13 mouse cellular contexts compared by ENCODE assay signal in the genomic region with DNA sequence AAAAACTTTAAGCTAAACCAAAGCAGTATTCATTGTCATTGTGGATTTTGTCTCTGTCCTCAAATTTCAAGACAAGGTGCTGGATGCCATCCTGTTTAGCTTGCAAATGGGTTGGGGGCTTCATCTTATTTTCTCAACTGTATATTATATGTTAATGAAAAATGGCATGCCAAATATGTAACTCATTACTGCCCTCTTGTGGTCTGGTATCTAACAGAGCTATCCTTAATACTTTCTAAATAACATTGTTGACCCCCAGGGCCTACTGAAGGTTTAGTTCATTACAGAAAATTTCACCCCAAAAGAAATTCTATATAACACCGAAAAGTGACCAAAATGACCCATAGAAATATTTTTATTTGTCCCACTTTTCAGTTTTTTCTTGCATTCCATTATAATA. TPM values are rescaled to one million over a fixed set of nuclear protein-coding genes. Genes with fewer than 3 reads are reported as not detected.
A peak's percentile ranks its signal among the peaks of the same experiment; 100 is the strongest.
DNase-seq lines count a peak whose midpoint lies in the region; ATAC-seq and TF ChIP-seq lines count a peak whose summit lies in the region.
"Had no signal": no experiment of that assay in that cellular context is flagged by ENCODE, and none has a peak within 500 bp of the region (broad histone marks: within the 10 kb centered on the region; RNA-seq: fewer than 3 reads in every experiment).

No protein-coding gene starts in this region.

- no peak overlapping the region for H3K4me3 ChIP-seq in embryonic facial prominence, embryonic 11.5 days (ENCODE audit: low read depth, low read length)
- no peak overlapping the region for H3K4me3 ChIP-seq in embryonic facial prominence, embryonic 10.5 days
- no peak overlapping the region for H3K4me3 ChIP-seq in limb, embryonic 14.5 days (replicated peaks; ENCODE audit: low read length)
- H3K4me3 ChIP-seq in limb, embryonic 10.5 days = no peak overlapping the region
- H3K4me3 ChIP-seq in embryonic facial prominence, embryonic 14.5 days (ENCODE audit: low read depth, low read length) = no peak overlapping the region
- H3K4me3 ChIP-seq: liver, embryonic 13.5 days had no signal

- no peak overlapping the region for H3K27ac ChIP-seq in embryonic facial prominence, embryonic 11.5 days (replicated peaks; ENCODE audit: low read depth, low read length)
- no peak overlapping the region for H3K27ac ChIP-seq in embryonic facial prominence, embryonic 10.5 days (replicated peaks)
- H3K27ac ChIP-seq in limb, embryonic 14.5 days (replicated peaks; ENCODE audit: low read depth, low read length) = no peak overlapping the region
- no peak overlapping the region for H3K27ac ChIP-seq in limb, embryonic 10.5 days
- H3K27ac ChIP-seq in embryonic facial prominence, embryonic 14.5 days (replicated peaks; ENCODE audit: low read depth, low read length) = no peak overlapping the region
- H3K27ac ChIP-seq: liver, embryonic 13.5 days had no signal

- no peak for ATAC-seq in embryonic facial prominence, embryonic 11.5 days (replicated peaks; ENCODE audit: insufficient number of reproducible peaks, low FRiP score, low TSS enrichment, low read depth)
- no peak for ATAC-seq in limb, embryonic 14.5 days (ENCODE audit: low FRiP score, low read depth)
- ATAC-seq in embryonic facial prominence, embryonic 14.5 days (ENCODE audit: low read depth) = no peak

- H3K27me3 ChIP-seq in embryonic facial prominence, embryonic 11.5 days (ENCODE audit: control insufficient read depth, insufficient read depth, low read length) = no peaks in the 10 kb centered on the region
- H3K27me3 ChIP-seq in embryonic facial prominence, embryonic 10.5 days (replicated peaks; ENCODE audit: low read depth, poor library complexity, severe bottlenecking) = no peaks in the 10 kb centered on the region
- H3K27me3 ChIP-seq in limb, embryonic 14.5 days (ENCODE audit: control insufficient read depth, insufficient read depth, low read length) = no peaks in the 10 kb centered on the region
- H3K27me3 ChIP-seq in limb, embryonic 10.5 days (ENCODE audit: low read depth, poor library complexity, severe bottlenecking) = no peaks in the 10 kb centered on the region
- H3K27me3 ChIP-seq in embryonic facial prominence, embryonic 14.5 days (replicated peaks; ENCODE audit: control insufficient read depth, insufficient read depth, low read length) = no peaks in the 10 kb centered on the region
- H3K27me3 ChIP-seq: liver, embryonic 13.5 days had no signal

- H3K36me3 ChIP-seq in embryonic facial prominence, embryonic 11.5 days (replicated peaks; ENCODE audit: control insufficient read depth, insufficient read depth, low read depth, low read length) = no peaks in the 10 kb centered on the region
- no peaks in the 10 kb centered on the region for H3K36me3 ChIP-seq in embryonic facial prominence, embryonic 10.5 days (replicated peaks)
- H3K36me3 ChIP-seq in limb, embryonic 14.5 days (ENCODE audit: control insufficient read depth, insufficient read depth, low read length) = no peaks in the 10 kb centered on the region
- no peaks in the 10 kb centered on the region for H3K36me3 ChIP-seq in limb, embryonic 10.5 days
- no peaks in the 10 kb centered on the region for H3K36me3 ChIP-seq in embryonic facial prominence, embryonic 14.5 days (ENCODE audit: control insufficient read depth, insufficient read depth, low read length)
- H3K36me3 ChIP-seq: liver, embryonic 13.5 days had no signal

- H3K9ac ChIP-seq in embryonic facial prominence, embryonic 11.5 days (replicated peaks; ENCODE audit: low read length) = no peak overlapping the region
- H3K9ac ChIP-seq in limb, embryonic 14.5 days (ENCODE audit: low read depth, low read length, severe bottlenecking) = no peak overlapping the region
- no peak overlapping the region for H3K9ac ChIP-seq in embryonic facial prominence, embryonic 14.5 days (ENCODE audit: low read depth, low read length)
- H3K9ac ChIP-seq: liver, embryonic 13.5 days had no signal

- no peak overlapping the region for H3K4me2 ChIP-seq in embryonic facial prominence, embryonic 11.5 days (ENCODE audit: low read depth, low read length)
- no peak overlapping the region for H3K4me2 ChIP-seq in limb, embryonic 14.5 days (replicated peaks; ENCODE audit: low read depth, low read length, severe bottlenecking)
- H3K4me2 ChIP-seq in embryonic facial prominence, embryonic 14.5 days (ENCODE audit: low read depth, low read length) = no peak overlapping the region
- H3K4me2 ChIP-seq: liver, embryonic 13.5 days had no signal

- no peaks in the 10 kb centered on the region for H3K9me3 ChIP-seq in embryonic facial prominence, embryonic 11.5 days (replicated peaks; ENCODE audit: control insufficient read depth, low read length)
- peaks cover 9% of the 10 kb centered on the region; the same call in 1 of the 2 replicates for H3K9me3 ChIP-seq in embryonic facial prominence, embryonic 10.5 days
- H3K9me3 ChIP-seq in limb, embryonic 14.5 days (ENCODE audit: control insufficient read depth, low read length) = peaks cover 6% of the 10 kb centered on the region; the same call in 1 of the 2 replicates
- H3K9me3 ChIP-seq in limb, embryonic 10.5 days (replicated peaks) = no peaks in the 10 kb centered on the region
- H3K9me3 ChIP-seq in embryonic facial prominence, embryonic 14.5 days (ENCODE audit: control insufficient read depth, low read length) = peaks cover 4% of the 10 kb centered on the region; the same call in 1 of the 2 replicates
- H3K9me3 ChIP-seq: liver, embryonic 13.5 days had no signal

- 48% methylated on average over 1 of the region's 1 CpGs for WGBS in embryonic facial prominence, embryonic 11.5 days
- WGBS in embryonic facial prominence, embryonic 10.5 days = 57% methylated on average over 1 of the region's 1 CpGs
- WGBS in limb, embryonic 14.5 days = 47% methylated on average over 1 of the region's 1 CpGs
- WGBS in limb, embryonic 10.5 days = 51% methylated on average over 1 of the region's 1 CpGs
- 52% methylated on average over 1 of the region's 1 CpGs for WGBS in embryonic facial prominence, embryonic 14.5 days

- TF ChIP-seq POLR2A in limb, embryonic 14.5 days (IDR thresholded peaks at IDR 0.05; ENCODE audit: borderline replicate concordance, extremely low read depth, insufficient read depth, insufficient read length) = no peak

- H3K4me1 ChIP-seq in embryonic facial prominence, embryonic 11.5 days (ENCODE audit: control insufficient read depth, insufficient read depth, low read length) = no peaks in the 10 kb centered on the region
- H3K4me1 ChIP-seq in embryonic facial prominence, embryonic 10.5 days = no peaks in the 10 kb centered on the region
- no peaks in the 10 kb centered on the region for H3K4me1 ChIP-seq in limb, embryonic 14.5 days (ENCODE audit: control insufficient read depth, insufficient read depth, low read length)
- no peaks in the 10 kb centered on the region for H3K4me1 ChIP-seq in limb, embryonic 10.5 days
- no peaks in the 10 kb centered on the region for H3K4me1 ChIP-seq in embryonic facial prominence, embryonic 14.5 days (ENCODE audit: control insufficient read depth, insufficient read depth, low read length)
- H3K4me1 ChIP-seq: liver, embryonic 13.5 days had no signal

- peak; percentile 62 for DNase-seq in embryonic facial prominence, embryonic 11.5 days (ENCODE audit: low spot score)
- no peak for DNase-seq in embryonic facial prominence, embryonic 10.5 days (ENCODE audit: low spot score)
- peak; percentile 45 for DNase-seq in limb, embryonic 14.5 days (ENCODE audit: low spot score)
- DNase-seq in limb, embryonic 10.5 days (ENCODE audit: low spot score) = no peak
- DNase-seq in MEL-GATA-1-ER (ENCODE audit: extremely low read depth, low read depth) = peak; percentile 4
- DNase-seq in embryonic facial prominence, embryonic 14.5 days (ENCODE audit: low spot score) = peak; percentile 20
- DNase-seq in spleen, adult 12 weeks (ENCODE audit: low spot score) = no peak
- no peak for DNase-seq in frontal cortex, postnatal 36 days (ENCODE audit: low spot score in 2 of 2)
- DNase-seq: adrenal gland, postnatal 25 days; heart, postnatal 36 days; liver, embryonic 13.5 days had no signal

RNA-seq across cellular contexts. Expression of a gene that starts 5.1 kb away (rescaled TPM):
- polyA plus RNA-seq in embryonic facial prominence, embryonic 11.5 days (2014; fragmentation: Nextera tagmentation; extraction: Ambion mirVana) = not detected in 2 replicates
- polyA plus RNA-seq in embryonic facial prominence, embryonic 10.5 days (2016; fragmentation: Nextera tagmentation; extraction: Ambion mirVana) = not detected in 2 replicates
- not detected in 2 replicates for polyA plus RNA-seq in limb, embryonic 14.5 days (2012; rRNA removed)
- polyA plus RNA-seq in limb, embryonic 14.5 days (2014; fragmentation: Nextera tagmentation; extraction: Ambion mirVana) = not detected in 2 replicates
- polyA plus RNA-seq in limb, embryonic 10.5 days (2016; fragmentation: Nextera tagmentation; extraction: Ambion mirVana) = not detected in 2 replicates
- not detected in 2 replicates for polyA plus RNA-seq in embryonic facial prominence, embryonic 14.5 days (2014; fragmentation: Nextera tagmentation; extraction: Ambion mirVana)
- polyA plus RNA-seq: C2C12; frontal cortex, adult 2 months; liver, embryonic 13.5 days had no signal

RNA-seq across cellular contexts. Expression of a gene that starts 13.4 kb away (rescaled TPM):
- not detected in 2 replicates for polyA plus RNA-seq in embryonic facial prominence, embryonic 11.5 days (2014; fragmentation: Nextera tagmentation; extraction: Ambion mirVana)
- polyA plus RNA-seq in embryonic facial prominence, embryonic 10.5 days (2016; fragmentation: Nextera tagmentation; extraction: Ambion mirVana) = not detected in 2 replicates
- polyA plus RNA-seq in limb, embryonic 14.5 days (2012; rRNA removed) = not detected in 2 replicates
- polyA plus RNA-seq in limb, embryonic 14.5 days (2014; fragmentation: Nextera tagmentation; extraction: Ambion mirVana) = not detected in 2 replicates
- polyA plus RNA-seq in limb, embryonic 10.5 days (2016; fragmentation: Nextera tagmentation; extraction: Ambion mirVana) = not detected in 2 replicates
- polyA plus RNA-seq in embryonic facial prominence, embryonic 14.5 days (2014; fragmentation: Nextera tagmentation; extraction: Ambion mirVana) = not detected in 2 replicates
- polyA plus RNA-seq: C2C12; frontal cortex, adult 2 months; liver, embryonic 13.5 days had no signal

RNA-seq across cellular contexts. Expression of a gene that starts 19.3 kb away (rescaled TPM):
- not detected in 2 replicates for polyA plus RNA-seq in embryonic facial prominence, embryonic 11.5 days (2014; fragmentation: Nextera tagmentation; extraction: Ambion mirVana)
- polyA plus RNA-seq in embryonic facial prominence, embryonic 10.5 days (2016; fragmentation: Nextera tagmentation; extraction: Ambion mirVana) = not detected in 2 replicates
- not detected in 2 replicates for polyA plus RNA-seq in limb, embryonic 14.5 days (2012; rRNA removed)
- polyA plus RNA-seq in limb, embryonic 14.5 days (2014; fragmentation: Nextera tagmentation; extraction: Ambion mirVana) = 0.59 TPM in 1 of 2 replicates, not detected in the other
- not detected in 2 replicates for polyA plus RNA-seq in limb, embryonic 10.5 days (2016; fragmentation: Nextera tagmentation; extraction: Ambion mirVana)
- not detected in 2 replicates for polyA plus RNA-seq in embryonic facial prominence, embryonic 14.5 days (2014; fragmentation: Nextera tagmentation; extraction: Ambion mirVana)
- polyA plus RNA-seq: C2C12; frontal cortex, adult 2 months; liver, embryonic 13.5 days had no signal

RNA-seq across cellular contexts. Expression of a gene that starts 28.6 kb away (rescaled TPM):
- 0.17 TPM in 1 of 2 replicates, not detected in the other for polyA plus RNA-seq in embryonic facial prominence, embryonic 11.5 days (2014; fragmentation: Nextera tagmentation; extraction: Ambion mirVana)
- polyA plus RNA-seq in embryonic facial prominence, embryonic 10.5 days (2016; fragmentation: Nextera tagmentation; extraction: Ambion mirVana) = not detected in 2 replicates
- polyA plus RNA-seq in limb, embryonic 14.5 days (2012; rRNA removed) = 0.12 and 0.14 TPM in 2 replicates
- polyA plus RNA-seq in limb, embryonic 14.5 days (2014; fragmentation: Nextera tagmentation; extraction: Ambion mirVana) = 0.14 and 0.72 TPM in 2 replicates
- polyA plus RNA-seq in limb, embryonic 10.5 days (2016; fragmentation: Nextera tagmentation; extraction: Ambion mirVana) = not detected in 2 replicates
- polyA plus RNA-seq in embryonic facial prominence, embryonic 14.5 days (2014; fragmentation: Nextera tagmentation; extraction: Ambion mirVana) = 0.45 and 1.4 TPM in 2 replicates
- polyA plus RNA-seq: frontal cortex, adult 2 months had no signal

RNA-seq across cellular contexts. Expression of a gene that starts 45.9 kb away (rescaled TPM):
- not detected in 2 replicates for polyA plus RNA-seq in embryonic facial prominence, embryonic 11.5 days (2014; fragmentation: Nextera tagmentation; extraction: Ambion mirVana)
- polyA plus RNA-seq in embryonic facial prominence, embryonic 10.5 days (2016; fragmentation: Nextera tagmentation; extraction: Ambion mirVana) = not detected in 2 replicates
- polyA plus RNA-seq in limb, embryonic 14.5 days (2012; rRNA removed) = not detected in 2 replicates
- polyA plus RNA-seq in limb, embryonic 14.5 days (2014; fragmentation: Nextera tagmentation; extraction: Ambion mirVana) = not detected in 2 replicates
- not detected in 2 replicates for polyA plus RNA-seq in limb, embryonic 10.5 days (2016; fragmentation: Nextera tagmentation; extraction: Ambion mirVana)
- polyA plus RNA-seq in embryonic facial prominence, embryonic 14.5 days (2014; fragmentation: Nextera tagmentation; extraction: Ambion mirVana) = not detected in 2 replicates
- polyA plus RNA-seq: C2C12; frontal cortex, adult 2 months; liver, embryonic 13.5 days had no signal

Comparison
In these comparisons a context has a peak if more than half of its experiments do, and no peak if none do; other contexts are left out.
1. DNase-seq: peak in embryonic facial prominence, embryonic 11.5 days (single experiment), limb, embryonic 14.5 days (single experiment), MEL-GATA-1-ER (single experiment) and embryonic facial prominence, embryonic 14.5 days (single experiment); none in embryonic facial prominence, embryonic 10.5 days (single experiment), limb, embryonic 10.5 days (single experiment), spleen, adult 12 weeks (single experiment) and frontal cortex, postnatal 36 days (0 of 2).